Mouse (Mus musculus) lung, embryonic 14.5 days (tissue): ENCODE data around the gene Gm10322. TPM values are rescaled to one million over a fixed set of nuclear protein-coding genes. Genes with fewer than 3 reads are reported as not detected.

Experiments used
- ATAC-seq: fragments of 200-750 bp; cut with Nextera tagmentation; 2 replicates; pipeline ENCODE4 v1.8.0; 2017; ENCODE audit warnings: mild to moderate bottlenecking, moderate TSS enrichment, moderate library complexity; ENCODE audit not compliant: insufficient read depth
- DNase-seq: peaks from one replicate; pipeline ENCODE4 v3.0.0-alpha.2; 2015
- H3K27ac ChIP-seq: fragments of 300-500 bp; sonication (generic); 2 replicates; pipeline ENCODE4 v1.5.1; 2014; ENCODE audit warnings: low read depth, mild to moderate bottlenecking, moderate library complexity
- H3K27me3 ChIP-seq: fragments of 300-500 bp; sonication (generic); 2 replicates; pipeline ENCODE4 v1.6.1; 2014; ENCODE audit warnings: low read length, control low read depth; ENCODE audit not compliant: insufficient read depth
- H3K36me3 ChIP-seq: fragments of 300-500 bp; sonication (generic); 2 replicates; pipeline ENCODE4 v1.6.1; 2014; ENCODE audit warnings: control low read depth; ENCODE audit not compliant: insufficient read depth
- H3K4me1 ChIP-seq: fragments of 300-500 bp; sonication (generic); 2 replicates; pipeline ENCODE4 v1.6.1; 2014; ENCODE audit warnings: antibody characterized with exemption, control low read depth; ENCODE audit not compliant: insufficient read depth
- H3K4me2 ChIP-seq: fragments of 300-500 bp; sonication (generic); 2 replicates; pipeline ENCODE4 v1.6.1; 2014; ENCODE audit warnings: mild to moderate bottlenecking
- H3K4me3 ChIP-seq: fragments of 300-500 bp; sonication (generic); 2 replicates; pipeline ENCODE4 v1.5.1; 2014; ENCODE audit warnings: low read depth, low read length
- H3K9ac ChIP-seq: fragments of 300-500 bp; sonication (generic); 2 replicates; pipeline ENCODE4 v1.6.1; 2014
- H3K9me3 ChIP-seq: fragments of 300-500 bp; sonication (generic); 2 replicates; pipeline ENCODE4 v1.6.1; 2016; ENCODE audit warnings: low read depth, low read length, control low read depth
- CTCF ChIP-seq: IDR thresholded peaks from 2 replicates; pipeline ENCODE4 v1.5.1; 2016; ENCODE audit warnings: antibody characterized with exemption, low read depth
- WGBS: fragments of 180-500 bp; shearing (Covaris S2); extraction: QIAGEN DNeasy Blood & Tissue Kit; methylation state at CpG from one replicate; pipeline ENCODE4 v1.1.7; 2014; 5-methylcytosine and 5-hydroxymethylcytosine counted together
- polyA plus RNA-seq: library from polyadenylated mRNA; unstranded; fragments of >200 nt; fragmentation: Nextera tagmentation; extraction: Ambion mirVana; gene quantifications from 2 replicates; pipeline ENCODE4 v1.2.1, GENCODE M21; 2014

Gm10322 gene
- polyA plus RNA-seq, 1 experiment from 2014 or later = not detected

DNA sequence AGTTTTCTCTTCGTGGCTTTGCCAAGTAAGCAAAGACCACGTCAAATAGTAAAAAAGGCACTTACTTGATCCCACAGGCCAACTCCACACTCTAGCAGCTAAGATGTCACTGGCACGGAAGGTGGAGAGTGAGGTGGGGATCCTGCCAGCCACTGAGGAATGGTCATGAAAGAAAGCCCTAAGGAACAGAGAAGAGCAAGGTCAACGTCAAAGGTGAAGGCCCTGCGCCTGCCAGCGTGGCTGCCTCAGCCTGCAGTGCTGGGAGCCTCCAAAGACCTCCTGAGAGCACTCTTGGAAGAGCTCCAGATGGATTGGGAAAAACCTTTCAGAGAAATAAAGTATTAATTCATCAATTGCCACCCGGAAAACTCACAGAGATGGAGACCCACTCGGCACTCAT is 15.3 kb upstream of the Gm10322 start:
- ATAC-seq (no peak), DNase-seq (no peak)
- H3K4me1 ChIP-seq = no peaks in the 10 kb centered on the region
- H3K4me3 ChIP-seq = no peak overlapping the region
- no peak overlapping the region for H3K4me2 ChIP-seq
- no peak overlapping the region for H3K27ac ChIP-seq
- no peak for TF ChIP-seq CTCF
- H3K9ac ChIP-seq = no peak overlapping the region
- no peaks in the 10 kb centered on the region for H3K36me3 ChIP-seq
- 64% methylated on average over 8 of the region's 8 CpGs for WGBS
- no peaks in the 10 kb centered on the region for H3K27me3 ChIP-seq
- H3K9me3 ChIP-seq = no peaks in the 10 kb centered on the region

GRCm38 (mm10) chr10:59602043-59602442 is 13.8 kb upstream of the Gm10322 start:
- DNase-seq (peak; percentile 41), ATAC-seq (no peak)
- Histone ChIP-seq H3K27ac (no peak overlapping the region), H3K4me2 (no peak overlapping the region), H3K9ac (no peak overlapping the region), H3K4me3 (no peak overlapping the region), H3K4me1 (no peaks in the 10 kb centered on the region), H3K36me3 (no peaks in the 10 kb centered on the region), H3K27me3 (no peaks in the 10 kb centered on the region), H3K9me3 (no peaks in the 10 kb centered on the region)
- TF ChIP-seq CTCF = no peak
- whole genome bisulfite sequencing = 55% methylated on average over 8 of the region's 8 CpGs

- ATAC-seq = no peak
- Histone ChIP-seq H3K4me2 (no peak overlapping the region), H3K9me3 (no peaks in the 10 kb centered on the region), H3K9ac (no peak overlapping the region), H3K4me1 (no peaks in the 10 kb centered on the region), H3K27me3 (no peaks in the 10 kb centered on the region), H3K27ac (no peak overlapping the region), H3K36me3 (no peaks in the 10 kb centered on the region), H3K4me3 (no peak overlapping the region)
- peak; percentile 21 for DNase-seq
- TF ChIP-seq CTCF = no peak
- 47% methylated on average over 14 of the region's 14 CpGs for WGBS
Observed at GRCm38 (mm10) chr10:59602891-59603290, 13.0 kb upstream of the Gm10322 start.

- no peaks in the 10 kb centered on the region for H3K36me3 ChIP-seq
- H3K4me3 ChIP-seq = no peak overlapping the region
- H3K9me3 ChIP-seq = no peaks in the 10 kb centered on the region
- TF ChIP-seq CTCF = no peak
- H3K4me2 ChIP-seq = no peak overlapping the region
- WGBS = 54% methylated on average over 5 of the region's 5 CpGs
- no peak overlapping the region for H3K9ac ChIP-seq
- H3K27me3 ChIP-seq = no peaks in the 10 kb centered on the region
- no peaks in the 10 kb centered on the region for H3K4me1 ChIP-seq
- DNase-seq (no peak), ATAC-seq (no peak)
- H3K27ac ChIP-seq = no peak overlapping the region
Observed at GRCm38 (mm10) chr10:59603843-59604242, 12.0 kb upstream of the Gm10322 start.

- ATAC-seq (no peak), DNase-seq (peak; percentile 45)
- Histone ChIP-seq H3K9ac (no peak overlapping the region), H3K4me3 (no peak overlapping the region), H3K4me2 (no peak overlapping the region), H3K27me3 (no peaks in the 10 kb centered on the region), H3K27ac (no peak overlapping the region), H3K9me3 (no peaks in the 10 kb centered on the region), H3K4me1 (no peaks in the 10 kb centered on the region), H3K36me3 (no peaks in the 10 kb centered on the region)
- 57% methylated on average over 11 of the region's 11 CpGs for WGBS
- TF ChIP-seq CTCF = no peak
Observed at GRCm38 (mm10) chr10:59604879-59605464, 10.9 kb upstream of the Gm10322 start.

DNA sequence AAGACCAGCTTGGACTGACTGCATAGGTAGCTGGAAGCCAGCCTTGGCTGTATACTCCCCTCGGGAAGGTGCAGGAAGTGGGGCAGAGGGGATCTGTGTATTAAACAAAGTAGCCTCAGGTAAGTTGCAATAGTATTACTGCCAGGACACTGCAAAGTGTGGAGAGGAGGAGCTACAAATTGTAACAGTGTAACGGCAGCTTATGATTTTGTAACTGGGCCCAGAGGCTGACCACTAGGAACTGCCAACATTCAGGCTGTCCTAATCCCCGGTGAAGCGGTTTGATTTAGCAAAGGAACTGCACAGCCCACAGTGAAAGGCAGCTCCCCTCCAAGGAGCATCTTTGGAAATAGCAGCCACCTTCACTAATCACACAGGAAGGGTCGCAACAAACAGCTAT is 2.6 kb upstream of the Gm10322 start:
- ATAC-seq (no peak), DNase-seq (no peak)
- Histone ChIP-seq H3K9me3 (no peaks in the 10 kb centered on the region), H3K4me3 (no peak overlapping the region), H3K4me1 (peaks cover 10% of the 10 kb centered on the region; the same call in 1 of the 2 replicates), H3K4me2 (no peak overlapping the region), H3K27me3 (no peaks in the 10 kb centered on the region), H3K36me3 (no peaks in the 10 kb centered on the region), H3K27ac (no peak overlapping the region), H3K9ac (no peak overlapping the region)
- no peak for TF ChIP-seq CTCF
- 61% methylated on average over 5 of the region's 5 CpGs for WGBS

DNA sequence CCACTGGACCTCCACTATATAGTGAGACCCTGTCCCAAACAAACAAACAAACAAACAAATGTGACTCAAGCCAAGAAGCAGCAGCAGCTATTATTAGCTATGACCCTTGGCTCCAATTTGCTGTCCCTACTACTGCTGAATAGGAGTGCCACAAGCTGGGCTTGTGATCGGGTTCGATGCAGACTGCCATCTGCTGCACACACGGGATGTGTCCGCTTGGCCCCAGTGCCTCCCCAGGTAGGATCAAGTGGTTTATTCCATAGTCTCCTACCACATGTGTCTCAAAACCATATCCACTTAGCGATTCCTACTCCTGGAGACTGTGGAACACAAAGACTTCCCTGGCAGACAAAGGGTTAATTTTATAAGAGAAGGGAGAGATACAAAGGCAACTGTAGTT is 1.7 kb upstream of the Gm10322 start:
- no peak for TF ChIP-seq CTCF
- Histone ChIP-seq H3K4me1 (peaks cover 10% of the 10 kb centered on the region; the same call in 1 of the 2 replicates), H3K27ac (no peak overlapping the region), H3K9ac (no peak overlapping the region), H3K27me3 (no peaks in the 10 kb centered on the region), H3K36me3 (no peaks in the 10 kb centered on the region), H3K4me3 (no peak overlapping the region), H3K9me3 (no peaks in the 10 kb centered on the region), H3K4me2 (no peak overlapping the region)
- DNase-seq (no peak), ATAC-seq (no peak)
- 88% methylated on average over 5 of the region's 5 CpGs for WGBS

DNA sequence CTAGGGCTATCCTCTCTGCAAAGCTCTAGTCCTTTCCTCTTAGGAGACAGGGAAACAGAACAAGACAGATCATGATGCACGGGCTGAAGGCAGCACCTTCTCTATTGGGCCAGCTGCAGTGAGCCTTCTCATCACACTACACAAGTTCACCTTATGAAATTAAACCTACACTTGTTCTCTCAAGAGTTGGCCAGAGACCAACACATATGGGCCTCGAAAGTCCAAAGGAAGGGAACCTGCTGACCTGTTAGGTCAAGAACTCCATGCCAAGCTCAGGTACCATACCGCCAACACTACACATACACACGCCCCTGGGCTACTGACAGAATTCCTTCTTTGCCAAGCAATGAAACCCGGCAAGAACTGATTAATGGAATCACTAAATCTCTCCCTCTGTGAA is 452 bp upstream of the Gm10322 start:
- Histone ChIP-seq H3K27me3 (no peaks in the 10 kb centered on the region), H3K9me3 (no peaks in the 10 kb centered on the region), H3K4me3 (peak overlapping the region; percentile 86), H3K4me1 (peaks cover 10% of the 10 kb centered on the region; the same call in 1 of the 2 replicates), H3K36me3 (no peaks in the 10 kb centered on the region), H3K4me2 (peak overlapping the region; percentile 82), H3K9ac (peak overlapping the region; percentile 86), H3K27ac (no peak overlapping the region)
- no peak for TF ChIP-seq CTCF
- WGBS = 33% methylated on average over 5 of the region's 5 CpGs
- DNase-seq = no peak
- ATAC-seq = no peak
